Mouse (Mus musculus): ENCODE data around the gene Olfr222. TPM values are rescaled to one million over a fixed set of nuclear protein-coding genes. Genes with fewer than 3 reads are reported as not detected.
"Not testable (repeated sequence)": the region's sequence is repeated elsewhere in the genome, so short reads cannot be mapped to it uniquely, and the experiment has no call there.

The Olfr222 gene
- not detected in 2 replicates for total RNA-seq (2017)

DNA sequence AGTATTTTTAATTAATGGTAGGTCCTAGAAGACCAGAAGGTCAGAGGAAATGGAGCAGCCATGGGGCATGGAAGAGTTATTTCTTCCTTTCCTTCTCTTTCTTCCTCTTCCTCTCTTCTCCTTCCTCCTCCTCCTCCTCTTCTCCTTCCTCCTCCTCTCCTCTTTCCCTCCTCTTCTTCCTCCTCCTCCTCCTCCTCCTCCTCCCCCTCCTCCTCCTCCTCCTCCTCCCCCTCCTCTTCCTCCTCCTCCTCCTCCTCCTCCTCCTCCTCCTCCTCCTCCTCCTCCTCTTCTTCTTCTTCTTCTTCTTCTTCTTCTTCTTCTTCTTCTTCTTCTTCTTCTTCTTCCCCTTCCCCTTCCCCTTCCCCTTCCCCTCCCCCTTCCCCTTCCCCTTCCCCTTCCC, at the start of gene Olfr222:
Gene Olfr222 (minus strand): TSS at position 101 of the 400 bp plus-strand sequence.
- not testable (repeated sequence) for ATAC-seq (replicated peaks; ENCODE audit: low read depth, poor library complexity, severe bottlenecking)

- peak; percentile 98 for ATAC-seq (replicated peaks; ENCODE audit: low read depth, poor library complexity, severe bottlenecking)
Measured at GRCm38 (mm10) chr11:59624017-59624630, 48.1 kb upstream of the Olfr222 start.

DNA sequence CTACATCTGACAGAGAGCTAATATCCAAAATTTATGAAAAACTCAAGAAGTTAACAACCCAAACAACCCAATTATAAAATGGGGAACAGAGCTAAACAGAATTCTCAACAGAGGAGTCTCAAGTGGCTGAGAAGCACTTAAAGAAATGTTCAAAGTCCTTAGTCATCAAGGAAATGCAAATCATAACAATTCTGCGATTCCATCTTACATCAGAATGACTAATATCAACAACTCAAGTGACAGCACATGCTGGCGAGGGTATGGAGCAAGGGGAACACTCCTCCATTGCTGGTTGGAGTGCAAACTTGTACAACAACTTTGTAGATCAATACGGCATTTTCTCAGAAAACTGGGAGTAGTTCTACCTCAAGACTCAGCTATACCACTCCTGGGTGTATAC, 46.2 kb upstream of the Olfr222 start:
- ATAC-seq (replicated peaks; ENCODE audit: low read depth, poor library complexity, severe bottlenecking): no peak

DNA sequence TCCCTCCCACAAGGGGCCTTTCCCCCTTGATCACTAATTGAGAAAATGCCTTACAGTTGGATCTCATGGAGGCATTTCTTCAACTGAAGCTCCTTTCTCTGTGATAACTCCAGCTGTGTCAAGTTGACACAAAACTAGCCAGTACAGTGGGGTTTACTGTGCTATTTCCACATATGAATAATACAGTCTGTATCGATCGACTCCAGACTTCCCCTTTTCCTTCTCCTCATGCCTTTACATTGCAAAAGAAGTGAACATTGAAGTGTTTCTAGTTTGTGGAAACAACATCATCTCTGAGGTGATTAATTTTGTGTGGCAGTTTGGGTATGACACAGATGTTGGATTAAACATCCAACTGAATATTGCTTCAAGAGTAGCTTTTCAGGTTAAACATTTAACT, 41.0 kb upstream of the Olfr222 start:
- ATAC-seq (replicated peaks; ENCODE audit: low read depth, poor library complexity, severe bottlenecking): not testable (repeated sequence)

DNA sequence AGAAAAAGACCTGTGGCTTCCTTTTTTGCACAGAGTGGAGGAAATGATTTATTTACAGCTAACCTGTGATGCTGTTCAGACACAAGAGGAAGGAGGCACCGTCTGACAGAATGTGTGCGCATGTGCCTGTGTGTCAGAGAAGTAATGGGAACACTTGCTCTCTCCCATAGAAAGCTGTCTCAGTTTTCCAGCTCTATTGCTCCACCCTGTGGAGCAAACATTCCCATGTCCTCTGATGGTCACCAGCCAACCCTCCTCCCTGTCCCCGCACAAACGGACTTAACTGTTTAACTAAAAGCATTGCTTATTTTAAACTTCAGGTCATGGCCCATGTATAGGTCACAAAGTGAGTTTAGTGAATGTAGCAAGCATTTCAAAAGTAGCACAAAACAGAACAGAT, 38.1 kb upstream of the Olfr222 start:
- ATAC-seq (replicated peaks; ENCODE audit: low read depth, poor library complexity, severe bottlenecking): no peak

DNA sequence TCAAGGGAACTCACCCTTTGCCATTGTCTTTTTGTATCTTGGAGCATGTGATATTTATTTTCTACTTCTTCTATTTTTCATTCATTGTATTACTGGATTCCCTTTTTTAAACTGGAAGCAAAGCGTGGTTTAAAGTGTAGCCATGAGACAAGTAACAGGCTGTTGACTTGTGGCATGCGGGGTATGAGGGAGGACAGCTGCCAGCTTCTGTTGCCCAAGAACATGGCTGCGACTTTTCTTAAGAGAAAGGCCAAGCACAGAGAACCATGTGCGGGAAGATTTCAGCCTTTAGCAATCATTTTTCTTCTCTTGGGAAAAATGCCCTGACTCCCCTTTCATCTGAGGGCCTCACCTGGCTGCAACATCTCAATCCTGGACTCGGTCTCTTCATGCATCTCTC, 35.6 kb upstream of the Olfr222 start:
- ATAC-seq (replicated peaks; ENCODE audit: low read depth, poor library complexity, severe bottlenecking): no peak

DNA sequence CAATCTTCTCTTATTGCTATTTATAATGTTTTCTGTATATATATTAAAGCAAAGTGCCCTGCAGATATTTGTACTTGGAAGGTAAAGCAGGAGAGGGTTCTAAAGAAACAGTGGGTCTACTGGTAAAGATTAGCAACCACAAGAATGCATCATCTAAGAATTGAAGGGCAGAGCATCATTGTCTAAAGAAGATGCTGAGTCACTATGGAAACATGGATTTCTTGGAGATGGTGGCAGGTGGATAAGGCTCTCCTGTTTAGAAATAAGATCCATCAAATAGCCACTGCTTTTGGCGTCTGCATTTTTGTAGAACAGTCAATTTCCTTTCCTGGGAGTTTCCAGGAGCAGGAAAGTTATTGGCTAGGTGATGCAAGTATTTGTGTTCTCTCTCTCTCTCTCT, 26.3 kb upstream of the Olfr222 start:
- ATAC-seq (replicated peaks; ENCODE audit: low read depth, poor library complexity, severe bottlenecking): no peak

GRCm38 (mm10) chr11:59600872-59601271, 24.8 kb upstream of the Olfr222 start:
- ATAC-seq (replicated peaks; ENCODE audit: low read depth, poor library complexity, severe bottlenecking): no peak

- no peak for ATAC-seq (replicated peaks; ENCODE audit: low read depth, poor library complexity, severe bottlenecking)
Measured at GRCm38 (mm10) chr11:59599211-59599610, 23.2 kb upstream of the Olfr222 start.

- no peak for ATAC-seq (replicated peaks; ENCODE audit: low read depth, poor library complexity, severe bottlenecking)
Measured at GRCm38 (mm10) chr11:59596950-59597349, 20.9 kb upstream of the Olfr222 start.

DNA sequence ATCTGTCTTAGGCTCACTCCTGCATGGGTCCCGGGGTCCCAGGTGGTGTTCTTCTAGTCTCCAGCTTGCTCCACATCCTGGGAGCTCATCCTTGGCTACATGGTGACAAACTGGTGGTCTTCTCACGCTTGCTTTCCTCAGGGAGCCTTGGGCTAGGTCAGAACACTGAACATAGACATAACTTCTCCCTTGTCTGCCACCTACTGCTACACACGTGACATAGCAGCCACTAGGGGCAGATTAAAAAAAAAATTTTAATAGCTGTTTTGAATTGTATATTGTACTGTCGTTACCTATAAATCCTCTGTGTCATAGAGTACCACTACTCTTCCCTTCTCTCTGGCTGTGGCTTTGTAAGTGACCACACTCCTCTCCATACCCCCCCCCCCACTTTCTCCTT, 20.1 kb upstream of the Olfr222 start:
- ATAC-seq (replicated peaks; ENCODE audit: low read depth, poor library complexity, severe bottlenecking): peak; percentile 72

- ATAC-seq (replicated peaks; ENCODE audit: low read depth, poor library complexity, severe bottlenecking): no peak
Measured at GRCm38 (mm10) chr11:59593189-59593588, 17.2 kb upstream of the Olfr222 start, which contains the start of gene Olfr223. Gene Olfr223 (minus strand): TSS chr11:59593289.

DNA sequence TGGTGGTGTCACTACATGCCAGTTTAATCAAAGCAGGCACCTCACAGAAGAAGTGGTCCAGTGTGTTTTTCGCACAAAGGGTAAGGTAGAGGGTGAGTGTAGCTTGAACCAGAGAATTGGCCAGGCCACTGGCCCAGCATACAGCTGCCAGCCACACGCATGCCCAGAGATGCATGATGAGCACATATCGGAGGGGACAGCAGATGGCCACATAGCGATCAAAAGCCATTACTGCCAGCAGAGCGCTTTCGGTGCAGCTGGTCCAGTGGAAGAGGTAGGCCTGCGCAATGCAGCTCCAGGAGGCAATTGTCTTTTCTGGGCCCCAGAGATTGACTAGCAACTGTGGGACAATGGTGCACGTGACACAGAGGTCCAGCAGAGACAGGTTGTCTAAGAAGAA, 13.5 kb upstream of the Olfr222 start:
- ATAC-seq (replicated peaks; ENCODE audit: low read depth, poor library complexity, severe bottlenecking): no peak

DNA sequence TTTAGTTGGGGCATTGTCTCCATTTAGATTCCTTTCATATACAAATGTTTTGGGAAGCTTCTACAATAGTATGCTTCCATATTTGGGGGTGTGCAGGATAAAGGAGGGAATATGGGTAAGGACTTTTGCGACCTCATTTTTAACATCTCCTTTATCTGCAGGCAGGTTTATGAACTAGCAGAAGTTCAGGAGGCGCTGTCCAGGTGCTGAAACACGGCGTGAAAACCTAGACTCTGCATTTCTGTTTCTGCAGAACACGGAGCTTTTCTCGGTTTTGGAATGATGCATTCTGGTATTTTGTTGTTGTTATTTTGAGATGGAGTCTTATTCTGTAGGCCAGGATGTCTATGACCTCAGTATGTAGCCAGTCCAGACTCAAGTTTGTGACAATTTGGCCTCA, 8.5 kb upstream of the Olfr222 start:
- ATAC-seq (replicated peaks; ENCODE audit: low read depth, poor library complexity, severe bottlenecking): peak; percentile 39; the same call in 1 of the 2 replicates

DNA sequence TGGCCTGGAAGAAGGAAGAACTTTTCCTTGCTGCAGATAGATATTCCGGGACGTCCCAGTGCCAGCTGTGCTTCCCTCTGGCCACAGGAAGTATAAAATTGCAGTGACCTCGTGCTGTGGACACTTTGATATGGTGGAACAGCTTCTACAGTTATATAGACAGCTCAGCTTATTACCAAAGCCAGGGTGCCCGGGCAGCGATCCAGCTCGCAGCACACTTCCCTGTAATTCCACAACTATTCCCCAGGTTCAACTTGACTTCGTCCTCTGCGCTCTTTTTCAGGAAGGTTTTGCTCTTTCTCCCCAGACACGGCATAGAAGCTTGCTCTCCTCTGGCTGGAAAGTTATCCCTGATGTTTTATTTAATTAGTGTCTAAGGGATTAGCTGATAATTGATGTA, 309 bp downstream of the Olfr222 start:
- ATAC-seq (replicated peaks; ENCODE audit: low read depth, poor library complexity, severe bottlenecking): no peak

- ATAC-seq (replicated peaks; ENCODE audit: low read depth, poor library complexity, severe bottlenecking): peak; percentile 60; the same call in 1 of the 2 replicates
Measured at GRCm38 (mm10) chr11:59569306-59569705, 6.7 kb downstream of the Olfr222 start.

DNA sequence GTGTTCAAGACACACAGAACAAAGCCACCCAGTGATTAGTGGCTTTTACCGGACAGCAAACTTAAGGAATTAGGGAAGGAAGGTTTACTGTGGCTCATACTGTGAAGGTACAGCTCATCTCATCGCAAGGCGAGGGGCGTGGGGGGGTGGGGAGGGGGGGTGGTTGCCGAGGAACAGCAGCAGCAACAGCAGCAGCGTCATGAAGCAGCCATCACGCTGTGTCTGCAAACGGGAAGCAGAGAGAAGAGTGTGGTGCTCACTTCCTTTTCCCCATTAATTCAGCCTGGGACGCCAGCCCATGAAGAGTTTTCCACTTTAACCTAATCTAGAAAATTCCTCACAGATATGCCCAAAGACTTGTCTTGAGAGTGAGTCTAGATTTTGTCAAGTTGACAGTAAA, 13.2 kb downstream of the Olfr222 start:
- ATAC-seq (replicated peaks; ENCODE audit: low read depth, poor library complexity, severe bottlenecking): no peak

- ATAC-seq (replicated peaks; ENCODE audit: low read depth, poor library complexity, severe bottlenecking): no peak
Measured at GRCm38 (mm10) chr11:59562336-59562735, 13.7 kb downstream of the Olfr222 start.

DNA sequence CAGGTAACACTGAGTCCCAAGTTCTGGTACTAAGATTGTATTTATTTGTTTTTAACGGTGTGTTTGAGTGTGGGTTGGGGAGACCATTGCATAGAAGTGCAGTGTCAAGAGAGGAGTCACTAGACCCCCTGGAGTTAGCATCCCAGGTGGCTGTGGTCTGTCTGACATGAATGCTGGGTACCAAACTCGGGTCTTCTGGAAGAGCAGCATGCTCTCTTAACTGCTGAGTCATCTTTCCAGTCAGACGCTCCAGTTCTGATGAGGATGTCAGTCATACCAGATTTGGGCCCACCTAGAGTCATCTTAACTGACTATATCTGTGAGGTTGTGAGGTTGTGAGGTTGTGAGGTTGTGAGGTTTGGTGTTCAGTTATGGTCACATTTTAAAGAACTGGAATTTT, 15.1 kb downstream of the Olfr222 start:
- no peak for ATAC-seq (replicated peaks; ENCODE audit: low read depth, poor library complexity, severe bottlenecking)

GRCm38 (mm10) chr11:59554535-59554934, 21.5 kb downstream of the Olfr222 start:
- peak; percentile 36 for ATAC-seq (replicated peaks; ENCODE audit: low read depth, poor library complexity, severe bottlenecking)

DNA sequence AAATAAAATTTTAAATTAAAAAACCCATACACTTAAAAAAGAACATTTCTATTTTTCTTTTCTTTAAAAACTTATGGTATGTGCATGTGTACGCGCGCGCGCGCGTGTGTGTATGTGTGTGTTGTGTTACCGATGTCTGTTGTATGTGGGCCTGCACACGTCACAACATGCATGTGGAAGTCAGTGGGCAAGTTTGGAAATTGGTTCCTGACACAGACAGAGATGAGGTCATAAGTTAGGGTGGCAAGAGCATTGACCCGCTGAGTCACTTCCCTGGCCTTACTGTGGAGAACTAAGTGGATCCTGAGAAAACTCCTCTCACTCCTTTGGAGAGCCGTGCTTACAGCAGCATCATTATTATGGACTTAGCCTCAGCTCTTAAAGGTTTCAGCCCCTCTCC, 21.9 kb downstream of the Olfr222 start:
- ATAC-seq (replicated peaks; ENCODE audit: low read depth, poor library complexity, severe bottlenecking): no peak

DNA sequence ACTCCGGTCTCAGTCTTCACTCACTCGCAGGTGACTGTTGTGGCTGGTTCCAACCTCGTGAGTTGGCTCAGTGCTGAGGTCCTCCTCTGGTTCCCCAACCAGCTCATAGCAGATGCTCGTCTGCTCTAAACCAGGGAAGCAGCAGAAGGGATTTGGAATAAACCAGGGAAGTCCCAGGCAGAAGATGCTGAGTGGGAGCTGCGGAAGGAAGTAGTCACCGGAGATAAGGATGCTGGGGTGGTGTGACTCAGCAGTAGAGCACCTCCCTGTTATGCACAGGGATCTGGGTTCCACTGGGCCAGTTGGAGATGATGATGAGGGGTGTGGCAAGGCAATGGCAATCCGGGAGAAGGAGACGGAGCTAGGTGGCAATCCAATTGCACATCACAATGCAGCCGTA, 32.0 kb downstream of the Olfr222 start:
- ATAC-seq (replicated peaks; ENCODE audit: low read depth, poor library complexity, severe bottlenecking): no peak

All from common myeloid progenitor, adult 5-6 weeks (primary cell).